Mouse (Mus musculus): ENCODE measurements around the gene Eri3.

Eri3 gene

DNA sequence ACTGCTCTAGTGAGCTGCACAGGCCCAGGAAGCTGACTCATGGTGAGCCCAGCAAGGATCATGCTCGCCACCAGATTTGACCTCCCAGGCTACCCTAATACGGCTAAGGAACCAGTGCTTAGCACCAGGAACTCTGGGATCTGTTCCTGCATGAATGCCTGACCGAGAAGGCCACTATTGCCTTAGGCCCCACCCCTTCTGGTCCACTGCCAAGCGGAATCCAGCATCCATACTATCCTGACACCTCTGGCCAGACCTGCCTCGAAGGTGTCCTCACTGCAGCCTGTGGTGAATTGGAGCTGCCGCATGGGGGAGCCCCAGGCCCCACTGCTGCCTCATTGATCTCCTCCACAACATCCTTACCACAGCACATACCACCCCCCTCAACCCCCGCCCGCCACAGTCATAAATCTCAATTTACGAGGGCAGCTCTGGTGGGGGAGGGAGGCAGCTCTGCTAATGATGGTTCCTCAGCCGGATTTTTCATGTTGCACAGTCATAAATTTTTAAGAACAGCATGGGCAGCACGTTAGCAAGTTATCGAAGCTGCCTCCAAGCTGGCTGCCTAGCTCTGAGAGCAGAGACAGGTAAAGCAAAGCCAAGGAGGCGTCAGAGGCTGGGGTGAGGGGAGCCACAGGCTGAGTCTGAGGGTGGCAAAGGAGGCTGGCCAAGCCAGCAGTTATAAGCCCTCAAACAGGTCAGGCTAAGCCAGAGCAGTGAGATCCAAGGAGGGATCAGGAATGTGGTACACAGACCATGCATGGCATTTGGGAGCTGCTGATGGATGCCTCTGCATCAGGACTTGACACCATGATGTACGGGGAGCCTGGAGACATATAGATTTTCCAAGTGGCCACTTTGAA, 108.6 kb downstream of the Eri3 start:
- CTCF ChIA-PET = no interaction called here

DNA sequence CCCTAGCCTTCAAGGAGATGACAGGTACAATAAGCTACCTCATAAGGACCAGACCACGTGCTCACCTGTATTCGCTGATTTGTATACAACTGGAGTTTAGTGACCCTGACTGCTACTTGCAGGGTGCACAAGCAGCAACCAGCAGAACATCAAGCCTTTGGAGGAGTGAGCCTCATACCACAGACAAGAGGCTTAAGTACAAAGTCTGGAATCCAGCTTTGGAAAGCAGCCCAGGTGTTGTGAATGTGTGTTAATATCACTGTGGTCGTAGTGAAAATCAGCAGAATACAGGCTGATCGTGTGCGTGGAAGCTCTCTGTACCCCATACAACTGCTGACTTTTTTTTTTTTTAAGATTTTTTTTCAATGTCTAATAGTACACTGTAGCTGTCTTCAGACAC, 109.8 kb downstream of the Eri3 start:
- CTCF ChIA-PET = no interaction called here

DNA sequence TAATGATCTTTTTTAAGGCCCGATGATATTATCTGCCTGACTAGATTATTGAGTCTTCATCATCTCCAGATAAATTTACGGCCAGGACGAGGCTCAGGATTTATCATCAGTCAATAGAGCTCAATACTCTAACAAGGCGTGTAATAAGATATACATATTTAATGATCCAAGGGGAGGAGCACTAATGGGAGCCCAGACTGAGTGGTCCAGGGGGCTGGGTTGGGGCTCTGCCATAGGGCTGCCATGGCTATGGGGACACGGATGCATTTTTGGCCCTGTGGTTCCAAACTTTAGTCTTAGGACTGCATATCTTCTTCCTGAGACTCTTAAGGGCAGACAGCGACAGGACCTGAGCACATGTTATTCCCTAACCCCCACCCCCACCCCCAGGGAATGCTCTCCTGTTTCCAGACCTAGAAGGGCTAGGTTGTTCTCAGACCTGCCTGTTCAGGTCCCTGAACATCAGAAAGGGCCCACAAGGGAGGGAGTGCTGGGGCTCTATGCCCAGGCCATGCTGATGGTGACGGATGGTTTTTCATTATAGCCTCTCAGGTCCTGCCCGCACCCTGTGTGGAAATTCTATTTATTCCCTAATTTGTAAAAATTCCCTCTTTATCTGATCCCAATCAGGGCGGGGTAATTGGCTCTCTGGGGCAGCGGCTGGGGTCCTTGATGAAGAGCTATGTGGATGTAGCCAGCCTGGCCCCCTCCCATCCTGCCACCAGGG, 114.4 kb downstream of the Eri3 start:
- CTCF ChIA-PET = no interaction called here

DNA sequence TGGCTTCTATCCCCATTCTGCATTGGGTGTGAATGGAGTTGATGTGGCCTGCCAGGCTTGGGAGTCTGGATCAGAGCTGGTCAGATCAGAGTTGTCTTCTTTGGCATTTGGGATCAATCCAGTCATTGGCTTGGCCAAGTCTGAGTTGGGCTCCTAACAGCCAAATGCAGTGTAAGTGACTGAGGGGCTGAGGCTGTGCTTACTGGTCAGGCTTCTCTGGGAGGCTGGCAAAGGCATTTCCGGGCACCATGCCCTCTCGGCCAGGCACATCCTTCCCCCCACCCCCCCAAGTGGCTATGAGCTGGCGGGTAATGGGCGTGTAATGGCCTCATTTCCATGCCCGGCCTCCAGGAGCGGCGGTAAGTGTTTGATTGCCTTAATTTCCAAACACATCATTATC, 115.4 kb downstream of the Eri3 start:
- CTCF ChIA-PET = interaction anchor here (0.7 kb wide), 1 partner anchor 69 kb away, joined by 4 read pairs; no protein-coding TSS in a partner anchor

GRCm38 (mm10) chr4:117666054-117666453, 115.9 kb downstream of the Eri3 start:
- CTCF ChIA-PET = interaction anchor here (0.7 kb wide), 1 partner anchor 70 kb away, joined by 4 read pairs; no protein-coding TSS in a partner anchor

GRCm38 (mm10) chr4:117669874-117670273, 119.7 kb downstream of the Eri3 start:
- CTCF ChIA-PET = no interaction called here

GRCm38 (mm10) chr4:117672042-117672441, 121.9 kb downstream of the Eri3 start:
- CTCF ChIA-PET = no interaction called here

GRCm38 (mm10) chr4:117673901-117674300, 123.7 kb downstream of the Eri3 start:
- CTCF ChIA-PET = no interaction called here

- CTCF ChIA-PET = interaction anchor here (0.6 kb wide), 2 partner anchors 89 to 486 kb away, joined by 3 to 8 read pairs; no protein-coding TSS in a partner anchor
Observed at GRCm38 (mm10) chr4:117676903-117677302, 126.7 kb downstream of the Eri3 start.

DNA sequence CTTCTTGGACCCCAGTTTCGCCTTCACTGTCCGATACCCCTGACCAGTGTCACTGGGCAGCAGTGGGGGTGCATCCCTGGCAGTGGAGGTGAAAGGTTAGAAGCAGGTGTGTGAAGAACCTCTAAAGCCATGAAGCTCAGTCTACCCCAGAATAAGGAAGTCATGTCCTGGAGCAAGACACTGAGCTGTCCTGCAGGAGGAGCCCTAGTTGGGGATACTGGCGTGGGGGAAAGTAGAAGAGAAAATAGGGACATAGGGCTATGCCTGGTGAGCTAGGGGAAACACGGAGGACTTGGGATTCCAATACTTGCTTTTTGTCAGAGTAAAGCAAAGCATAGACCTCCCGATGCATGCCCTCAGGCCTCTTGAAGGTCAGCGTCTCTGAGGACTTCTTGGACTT, 130.8 kb downstream of the Eri3 start:
- CTCF ChIA-PET = no interaction called here

DNA sequence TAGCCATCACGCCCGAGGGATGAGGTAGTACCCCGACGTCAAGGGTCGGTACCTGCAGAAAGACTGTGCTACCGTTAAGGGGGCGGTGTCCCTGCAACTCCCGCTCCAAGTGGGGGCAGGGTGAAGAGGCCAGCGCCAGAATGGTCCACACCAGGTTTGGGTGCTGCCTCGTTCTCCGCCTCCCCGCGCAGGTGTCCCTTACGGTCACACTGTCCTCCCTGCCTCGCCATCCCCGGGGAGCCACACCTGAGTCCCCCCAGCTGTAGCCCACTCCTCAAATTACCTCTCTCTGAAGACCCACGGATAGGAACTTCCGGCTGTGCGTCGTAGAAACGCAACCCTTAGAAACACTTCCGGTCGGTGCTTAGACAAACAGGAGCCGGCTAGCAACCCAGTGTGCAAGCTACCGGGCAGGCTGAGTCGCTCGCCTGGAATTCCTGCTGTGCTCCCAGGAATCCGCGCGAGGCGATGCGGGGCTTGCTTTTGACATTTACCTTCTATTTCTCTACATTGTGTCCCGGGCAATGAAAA, 131.8 kb downstream of the Eri3 start, which contains the start of gene Dmap1:
Gene Dmap1, minus strand, starts transcription at position 343 of the 531 bp plus-strand sequence.
- CTCF ChIA-PET = interaction anchor here (0.7 kb wide), 1 partner anchor 575 kb away, joined by 3 read pairs; no protein-coding TSS in a partner anchor

GRCm38 (mm10) chr4:117682463-117682862, 132.3 kb downstream of the Eri3 start:
- CTCF ChIA-PET = no interaction called here

GRCm38 (mm10) chr4:117683048-117683768, 133.0 kb downstream of the Eri3 start:
- CTCF ChIA-PET = no interaction called here

- CTCF ChIA-PET = no interaction called here
Observed at GRCm38 (mm10) chr4:117686354-117686753, 136.2 kb downstream of the Eri3 start.

- CTCF ChIA-PET = interaction anchor here (0.5 kb wide), 1 partner anchor 51 kb away, joined by 6 read pairs; no protein-coding TSS in a partner anchor
Observed at GRCm38 (mm10) chr4:117705361-117705760, 155.2 kb downstream of the Eri3 start.

- CTCF ChIA-PET = interaction anchor here (0.7 kb wide), 1 partner anchor 158 kb away, joined by 3 read pairs; no protein-coding TSS in a partner anchor
Observed at GRCm38 (mm10) chr4:117708780-117709550, 158.8 kb downstream of the Eri3 start.

DNA sequence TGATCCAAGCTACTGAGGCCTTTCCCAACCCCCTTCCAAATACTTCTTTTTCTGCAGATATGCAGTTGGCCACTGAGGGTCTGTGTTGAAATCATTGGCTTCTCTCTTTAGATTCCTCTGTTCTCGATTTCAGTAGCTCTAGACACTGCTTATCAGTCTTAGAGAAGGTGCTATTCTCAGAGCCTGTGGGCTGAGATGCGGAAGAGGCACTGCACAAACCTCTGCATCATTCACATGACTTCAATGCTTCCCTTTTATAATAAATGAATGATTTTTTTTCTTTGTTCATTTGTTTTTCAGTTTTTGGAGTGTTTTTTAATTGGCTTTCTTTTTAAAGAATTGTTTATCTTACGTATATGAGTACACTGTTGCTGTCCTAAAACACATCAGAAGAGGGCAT, 162.1 kb downstream of the Eri3 start:
- CTCF ChIA-PET = no interaction called here

DNA sequence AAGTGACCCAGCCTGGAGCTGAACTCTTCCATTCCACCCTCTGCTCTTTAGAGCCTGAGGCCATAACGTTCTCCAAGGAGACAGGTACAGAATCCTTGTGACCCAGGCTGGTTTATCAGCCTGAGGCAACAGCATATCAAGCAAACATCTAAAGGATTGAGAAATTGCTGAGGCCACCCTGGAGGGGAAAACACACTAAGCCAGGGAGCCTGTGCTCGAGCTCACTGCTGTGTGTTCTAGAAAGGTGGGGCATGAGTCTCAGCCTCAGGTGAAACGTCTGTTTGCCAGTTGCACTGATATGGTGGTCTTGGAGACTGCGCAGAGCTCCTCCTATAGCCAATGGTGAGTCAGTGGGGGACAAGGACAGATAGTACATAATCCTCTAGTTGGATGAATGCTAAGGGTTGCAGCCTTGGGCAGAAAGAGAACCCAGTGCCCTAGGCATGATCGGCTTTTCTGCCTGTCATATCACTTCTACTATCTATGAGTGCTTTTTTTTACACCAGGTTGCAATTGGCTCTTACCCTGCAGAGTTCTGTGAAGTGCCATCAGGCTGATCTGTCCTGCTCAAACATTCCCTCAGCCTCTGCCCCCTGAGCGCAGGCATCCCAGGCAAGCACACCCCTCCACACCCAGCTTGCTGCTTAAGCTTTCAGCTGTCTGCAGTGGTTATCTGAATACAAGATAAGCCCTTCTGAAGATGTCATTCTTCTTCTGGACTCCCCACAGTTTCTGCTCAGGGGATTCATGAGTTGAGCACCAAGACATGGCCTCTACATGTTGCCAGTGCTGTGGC, 163.3 kb downstream of the Eri3 start:
- CTCF ChIA-PET = no interaction called here

Data from spleen, embryonic (tissue).